8 mouse cellular contexts compared by ENCODE assay signal in the genomic region with DNA sequence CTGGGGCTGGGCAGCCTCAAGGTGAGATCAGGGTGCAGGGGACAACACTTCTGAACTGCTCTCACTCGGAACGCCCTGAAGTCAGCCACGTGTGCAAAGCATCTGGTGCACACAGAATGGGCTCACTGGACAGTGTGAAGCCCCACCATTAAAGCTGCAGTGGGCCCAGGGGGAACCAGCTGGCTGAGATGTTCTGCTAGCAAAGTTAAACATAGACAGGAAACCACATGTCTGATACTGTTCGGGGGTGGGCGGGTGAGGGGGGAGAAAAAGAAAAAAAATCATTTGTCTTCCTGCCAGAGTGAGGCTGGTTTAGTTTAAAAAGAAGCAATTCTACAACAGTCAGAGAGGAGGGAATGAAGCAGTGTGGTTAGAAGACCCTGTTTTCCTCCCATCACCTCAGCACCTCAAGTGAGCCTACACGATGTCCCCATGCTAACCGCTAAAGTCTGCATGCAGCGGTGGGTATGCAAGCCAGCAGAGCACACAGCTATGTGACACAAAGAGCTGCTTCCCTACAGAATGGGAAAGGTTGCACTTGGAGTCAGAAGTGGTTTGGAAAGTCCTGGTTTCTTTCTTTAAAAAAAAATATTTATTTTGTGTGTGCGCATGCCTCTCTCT. TPM values are rescaled to one million over a fixed set of nuclear protein-coding genes. Genes with fewer than 3 reads are reported as not detected.
DNase-seq lines count a peak whose midpoint lies in the region; ATAC-seq and TF ChIP-seq lines count a peak whose summit lies in the region.

No protein-coding gene starts in this region.

- no peaks in the 10 kb centered on the region for H3K9me3 ChIP-seq in liver, embryonic 12.5 days (replicated peaks)

- ATAC-seq in liver, embryonic 12.5 days: peak; percentile 36

- intact Hi-C loops in gastrocnemius, adult 2 months (cut with DNase I): loop anchor here (5.0 kb wide), 1 partner anchor 49 kb away; no protein-coding TSS in a partner anchor

- peaks cover 24% of the 10 kb centered on the region for H3K36me3 ChIP-seq in liver, embryonic 12.5 days
- peaks cover 23% of the 10 kb centered on the region; the same call in 1 of the 2 replicates for H3K36me3 ChIP-seq in thymus, adult 2 months (ENCODE audit: control insufficient read depth, insufficient read depth, low read length)

- no peak overlapping the region for H3K4me3 ChIP-seq in gastrocnemius, adult 2 months
- no peak overlapping the region for H3K4me3 ChIP-seq in liver, embryonic 12.5 days
- no peak overlapping the region for H3K4me3 ChIP-seq in thymus, adult 2 months (ENCODE audit: control insufficient read depth, insufficient read depth, low read length)

- no peak overlapping the region for H3K4me2 ChIP-seq in liver, embryonic 12.5 days

- H3K27me3 ChIP-seq in liver, embryonic 12.5 days (replicated peaks): no peaks in the 10 kb centered on the region
- no peaks in the 10 kb centered on the region for H3K27me3 ChIP-seq in thymus, adult 2 months (ENCODE audit: control insufficient read depth, insufficient read depth, low read length)

- WGBS in liver, embryonic 12.5 days (ENCODE audit: insufficient replicate concordance): 21% methylated on average over 9 of the region's 9 CpGs
- WGBS in thymus, adult 2 months: 5% methylated on average over 9 of the region's 9 CpGs

- peaks cover 16% of the 10 kb centered on the region for H3K4me1 ChIP-seq in liver, embryonic 12.5 days
- H3K4me1 ChIP-seq in thymus, adult 2 months (replicated peaks; ENCODE audit: control insufficient read depth, insufficient read depth, low read length): peaks cover 26% of the 10 kb centered on the region

- no peak for DNase-seq in gastrocnemius, adult 2 months
- DNase-seq in gastrocnemius, adult 18-20 months (ENCODE audit: low spot score): no peak
- DNase-seq in right cerebral cortex, postnatal 10 days (ENCODE audit: low spot score in 2 of 2): peak; percentile 57 to 61
- no peak for DNase-seq in right cerebral cortex, adult 18-20 months
- DNase-seq in thymus, adult 2 months: peak; percentile 50
- no peak for DNase-seq in adrenal gland, adult 2 months
- no peak for DNase-seq in cerebellum, adult 11 months

- no peak for TF ChIP-seq POLR2A in thymus, adult 2 months (IDR thresholded peaks at IDR 0.05; ENCODE audit: control insufficient read depth, extremely low read depth, insufficient read depth, low read length, poor library complexity)

- H3K9ac ChIP-seq in liver, embryonic 12.5 days: no peak overlapping the region

- no peak for TF ChIP-seq CTCF in gastrocnemius, adult 2 months (IDR thresholded peaks at IDR 0.05)
- no peak for TF ChIP-seq CTCF in thymus, adult 2 months (IDR thresholded peaks at IDR 0.05; ENCODE audit: borderline replicate concordance, control insufficient read depth, extremely low read depth, insufficient read depth, low read length, poor library complexity)

- peak overlapping the region; percentile 48 for H3K27ac ChIP-seq in gastrocnemius, adult 2 months
- H3K27ac ChIP-seq in liver, embryonic 12.5 days: peak overlapping the region; percentile 45; the same call in 1 of the 2 replicates
- peak overlapping the region; percentile 53; the same call in 1 of the 2 replicates for H3K27ac ChIP-seq in thymus, adult 2 months (ENCODE audit: control insufficient read depth, insufficient read depth, low read length)

RNA-seq across cellular contexts. Expression of gene Tgfbr2, which starts 52.1 kb away (rescaled TPM):
- 10 to 100 TPM; 18.4 to 23.5 TPM for total RNA-seq in gastrocnemius, adult 2 months (2021)
- 10 to 100 TPM; 14.7 to 20.2 TPM for total RNA-seq in gastrocnemius, adult 18-20 months (2021)
- 6.9 and 7.1 TPM in 2 replicates for polyA plus RNA-seq in liver, embryonic 12.5 days (2016; fragmentation: Nextera tagmentation; extraction: Ambion mirVana)
- polyA plus RNA-seq in thymus, adult 2 months (2012; rRNA removed): 57.2 and 60.1 TPM in 2 replicates
- total RNA-seq in adrenal gland, adult 2 months (2021): 10 to 100 TPM; 57.7 to 90.0 TPM
- 64.3 and 72.6 TPM in 2 replicates for polyA plus RNA-seq in adrenal gland, adult 2 months (2012; rRNA removed)

Comparison
In these comparisons a context has a peak if more than half of its experiments do, and no peak if none do; other contexts are left out.
1. DNase-seq: peak in right cerebral cortex, postnatal 10 days (2 of 2) and thymus, adult 2 months (single experiment); none in gastrocnemius, adult 2 months (single experiment), gastrocnemius, adult 18-20 months (single experiment), right cerebral cortex, adult 18-20 months (single experiment), adrenal gland, adult 2 months (single experiment) and cerebellum, adult 11 months (single experiment).
2. Peak in every context shown above with its lines, with median percentiles within 50 percentile points of each other: H3K27ac ChIP-seq.